Mouse (Mus musculus): Measurements from ENCODE around the gene 9530003J23Rik.

Gene 9530003J23Rik

GRCm38 (mm10) chr10:117185399-117186089 is 53.0 kb downstream of the 9530003J23Rik start:
- no peak for DNase-seq (ENCODE audit: low read depth, low spot score)
